Mouse (Mus musculus) adrenal gland, postnatal 10 days (tissue): ENCODE measurements around the gene Casd1. TPM values are rescaled to one million over a fixed set of nuclear protein-coding genes. Genes with fewer than 3 reads are reported as not detected.
A peak's percentile ranks its signal among the peaks of the same experiment; 100 is the strongest.

Experiments used
- DNase-seq: peaks from one replicate; pipeline ENCODE4 v3.0.0; 2021; ENCODE audit warnings: mixed read lengths
- long read RNA-seq, 2 experiments: library from polyadenylated mRNA; stranded (forward); transcript quantifications; one replicate each; pipeline ENCODE4 v2.0.0; 2021
- total RNA-seq, 2 experiments: library from RNA; stranded (reverse); gene quantifications; 2 replicates each; pipeline ENCODE4 v1.2.3; 2021

Gene Casd1
- total RNA-seq: 10 to 100 TPM; 32.7 to 34.9 TPM
- long read RNA-seq, experiment 1, transcript Casd1-201 (18 exons, 3,961 nt): major isoform, 12 of 22 reads
- long read RNA-seq, experiment 1, partial matches to known transcripts: 8 of 22 reads
- long read RNA-seq, experiment 1, other reads (novel, unspliced or antisense): 2 of 22 reads
- long read RNA-seq, experiment 2, transcript Casd1-201 (18 exons, 3,961 nt): major isoform, 10 of 14 reads
- long read RNA-seq, experiment 2, partial matches to known transcripts: 0 of 14 reads
- long read RNA-seq, experiment 2, other reads (novel, unspliced or antisense): 4 of 14 reads

DNA sequence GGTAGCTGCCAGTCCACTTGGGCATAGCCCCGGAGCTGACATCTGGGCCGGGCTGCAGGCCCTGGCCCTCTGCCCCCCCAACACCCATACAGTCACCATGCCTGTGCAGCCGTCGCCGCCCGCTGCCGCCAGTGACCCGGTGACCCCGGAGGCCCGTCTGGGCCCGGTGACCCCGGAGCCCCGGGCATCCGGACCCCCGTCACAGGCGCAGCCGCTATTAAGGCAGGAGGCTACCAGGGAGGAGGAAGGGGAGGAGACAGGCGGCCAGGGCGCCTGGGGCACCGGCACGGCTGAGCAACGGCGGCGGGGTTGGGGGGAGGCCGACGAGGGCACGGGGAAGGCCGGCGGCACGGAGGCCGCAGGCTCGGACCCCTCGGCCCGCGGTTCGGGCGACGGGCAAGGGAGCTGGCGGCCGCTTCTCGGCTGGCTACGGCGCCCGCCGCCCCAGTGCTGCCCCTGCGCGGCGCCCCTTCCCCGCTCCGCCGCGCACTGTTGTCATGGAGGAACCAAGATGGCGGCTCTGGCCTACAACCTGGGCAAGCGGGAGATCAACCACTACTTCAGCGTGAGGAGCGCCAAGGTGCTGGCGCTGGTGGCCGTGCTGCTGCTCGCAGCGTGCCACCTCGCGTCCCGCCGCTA is at the start of gene Casd1:
TSS of gene Casd1 (plus strand) at position 182 of the 639 bp plus-strand sequence.
- peak; percentile 79 for DNase-seq

DNA sequence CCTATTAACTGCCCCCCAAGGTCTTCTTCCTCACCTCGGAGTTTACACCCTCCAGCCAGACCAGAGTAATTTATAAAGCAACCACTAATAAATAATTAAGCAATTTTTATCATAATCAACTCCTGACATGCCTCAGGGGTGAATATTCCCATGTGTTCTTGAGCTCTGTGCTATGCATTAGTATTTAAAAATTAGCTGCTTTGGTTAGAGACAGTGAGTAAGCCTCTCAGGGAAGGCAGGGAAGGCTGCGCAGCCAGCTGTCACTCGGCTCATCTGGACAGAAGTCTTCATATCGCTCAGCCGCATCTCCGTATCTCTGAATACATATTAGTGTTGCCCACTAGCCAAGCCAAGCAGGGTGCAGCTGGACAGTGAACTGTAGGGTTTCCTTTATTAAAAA is 45.3 kb upstream of the Casd1 start:
- DNase-seq: no peak

GRCm38 (mm10) chr6:4557086-4557485 is 43.6 kb upstream of the Casd1 start:
- DNase-seq: no peak

GRCm38 (mm10) chr6:4557678-4558077 is 43.0 kb upstream of the Casd1 start:
- DNase-seq: peak; percentile 62

DNA sequence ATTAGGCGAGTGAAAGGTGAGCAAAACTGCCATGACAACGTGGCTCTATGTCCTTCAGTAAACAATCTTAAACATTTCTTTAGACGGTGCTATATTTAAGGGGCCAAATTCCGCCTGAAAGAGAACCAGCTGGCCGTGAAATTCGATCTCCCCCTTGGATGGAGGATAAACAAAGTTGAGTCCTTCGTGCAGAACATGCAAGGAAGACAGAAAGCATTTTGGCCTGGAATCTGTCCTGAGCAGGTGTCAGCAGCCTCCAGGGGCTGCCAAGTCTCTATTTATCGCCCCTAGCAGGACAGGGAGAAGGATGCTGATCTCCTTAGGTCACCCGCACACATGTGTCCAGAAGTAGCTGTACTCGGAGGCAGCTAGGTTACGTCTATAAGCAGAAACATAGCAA is 39.5 kb upstream of the Casd1 start:
- no peak for DNase-seq

- no peak for DNase-seq
These were observed 39.0 kb upstream of the Casd1 start for GRCm38 (mm10) chr6:4561621-4562020.

DNA sequence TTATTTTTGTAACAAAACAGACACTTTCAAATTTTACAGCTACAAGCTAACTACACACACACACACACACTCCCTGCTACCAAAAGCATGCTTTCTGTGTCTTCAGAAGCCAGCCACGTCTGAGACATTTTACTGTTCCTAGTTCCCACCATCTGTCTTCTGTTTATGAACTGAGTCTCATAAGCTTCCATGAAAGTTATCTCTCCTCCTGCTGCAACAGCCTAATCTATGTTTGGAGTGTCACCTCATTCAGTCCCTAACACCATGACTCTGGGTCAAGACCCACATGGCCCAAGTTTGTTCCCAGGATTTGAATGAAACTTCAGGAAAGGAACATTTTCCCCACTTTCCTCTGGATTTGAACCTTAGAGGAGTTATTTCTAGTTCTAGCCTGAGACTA is 38.2 kb upstream of the Casd1 start:
- DNase-seq: no peak

GRCm38 (mm10) chr6:4563477-4563876 is 37.2 kb upstream of the Casd1 start:
- DNase-seq: no peak

DNA sequence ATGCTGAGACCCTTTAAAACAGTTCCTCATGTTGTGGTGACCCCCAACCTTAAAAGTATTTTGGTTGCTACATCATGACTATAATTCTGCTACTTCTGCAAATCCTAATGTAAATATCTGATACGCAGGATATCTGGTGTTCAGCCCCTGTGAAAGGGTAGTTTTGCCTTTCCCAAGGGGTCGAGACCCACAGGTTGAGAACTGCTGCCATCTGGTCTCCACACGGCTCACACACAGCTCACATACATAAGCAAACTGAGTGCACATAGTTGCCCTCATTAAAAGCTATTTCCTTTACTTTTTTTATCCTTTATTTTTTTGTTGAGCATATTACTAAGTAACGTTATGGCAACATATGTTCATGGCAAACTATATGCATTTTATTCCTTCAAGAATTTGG is 30.2 kb upstream of the Casd1 start:
- DNase-seq: no peak

GRCm38 (mm10) chr6:4577756-4578155 is 22.9 kb upstream of the Casd1 start:
- no peak for DNase-seq

GRCm38 (mm10) chr6:4578343-4578742 is 22.3 kb upstream of the Casd1 start:
- DNase-seq: no peak

DNA sequence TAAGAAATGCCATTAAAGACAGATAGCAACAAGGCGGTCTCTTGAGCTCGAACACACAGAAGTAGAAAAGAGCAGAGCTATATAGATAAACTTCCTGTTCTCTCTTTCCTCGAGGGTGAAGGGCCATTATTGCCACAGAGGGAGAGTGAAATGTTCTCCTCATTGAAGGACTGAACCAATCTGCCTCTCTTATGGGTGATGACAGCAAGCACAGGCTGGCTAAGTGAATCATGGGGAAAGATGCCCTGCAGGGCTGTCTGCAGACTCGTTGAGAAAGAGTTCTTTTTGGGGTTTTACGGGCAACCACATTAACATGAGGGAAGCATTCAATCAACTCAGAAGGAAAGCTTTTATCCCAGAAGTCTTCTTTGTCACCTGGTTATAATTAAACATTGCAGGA is 21.0 kb upstream of the Casd1 start:
- DNase-seq: no peak

DNA sequence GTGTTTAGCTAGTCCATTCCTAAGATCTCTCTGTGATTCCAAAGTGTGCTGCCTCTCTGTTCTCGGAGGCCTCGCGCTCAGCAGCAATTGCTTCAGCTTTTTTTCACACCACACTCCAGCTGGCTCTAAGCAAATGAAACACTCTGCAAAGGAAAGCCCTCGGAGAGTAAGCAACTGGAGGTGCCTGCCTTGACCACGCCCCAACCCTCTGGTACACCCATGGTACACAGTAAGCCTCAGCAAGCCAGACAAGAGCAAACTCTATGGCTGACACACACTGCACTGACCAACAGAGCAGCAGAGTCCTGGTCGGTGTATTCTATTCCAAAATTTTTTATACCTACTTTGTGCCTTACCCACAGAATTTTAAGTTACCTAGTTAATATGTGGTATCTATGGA is 17.2 kb upstream of the Casd1 start:
- no peak for DNase-seq

DNA sequence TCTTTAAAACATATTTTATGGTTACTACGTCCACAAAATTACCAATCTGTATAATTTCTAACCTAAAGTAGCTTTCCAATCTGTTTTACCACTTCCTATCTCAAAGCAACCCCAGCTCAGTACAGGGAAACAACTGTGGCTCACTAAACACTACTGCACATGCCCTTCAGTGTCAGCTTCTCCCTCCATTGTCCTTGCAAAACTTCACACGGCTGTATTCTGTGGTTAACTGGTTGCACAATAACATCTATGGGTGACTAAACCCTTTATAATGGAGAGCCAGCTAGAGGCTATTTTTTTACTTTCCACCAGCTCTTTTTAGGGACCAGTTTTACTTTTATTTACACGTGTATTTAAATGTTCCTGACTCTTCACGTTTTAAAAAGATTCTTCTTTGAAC is 12.7 kb upstream of the Casd1 start:
- DNase-seq: no peak

DNA sequence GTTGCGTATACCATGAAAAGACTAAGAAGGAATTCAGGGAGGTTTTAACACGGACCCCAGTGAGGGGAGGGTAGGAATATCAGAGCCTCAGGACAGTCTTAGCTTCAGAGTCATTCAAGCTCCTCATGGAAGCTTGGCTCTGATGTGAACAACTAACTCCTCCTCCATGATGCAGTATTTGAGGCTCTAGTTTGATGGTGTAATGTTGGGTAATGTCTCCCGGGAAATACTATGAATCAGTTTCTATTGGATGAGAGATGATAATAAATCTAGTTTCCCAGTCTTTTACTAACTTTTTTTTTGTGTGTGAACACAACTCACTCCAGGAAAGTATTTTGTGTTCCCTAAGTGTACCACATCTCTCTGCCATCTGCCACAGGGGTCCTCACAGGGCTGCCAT is 11.9 kb upstream of the Casd1 start:
- no peak for DNase-seq

DNA sequence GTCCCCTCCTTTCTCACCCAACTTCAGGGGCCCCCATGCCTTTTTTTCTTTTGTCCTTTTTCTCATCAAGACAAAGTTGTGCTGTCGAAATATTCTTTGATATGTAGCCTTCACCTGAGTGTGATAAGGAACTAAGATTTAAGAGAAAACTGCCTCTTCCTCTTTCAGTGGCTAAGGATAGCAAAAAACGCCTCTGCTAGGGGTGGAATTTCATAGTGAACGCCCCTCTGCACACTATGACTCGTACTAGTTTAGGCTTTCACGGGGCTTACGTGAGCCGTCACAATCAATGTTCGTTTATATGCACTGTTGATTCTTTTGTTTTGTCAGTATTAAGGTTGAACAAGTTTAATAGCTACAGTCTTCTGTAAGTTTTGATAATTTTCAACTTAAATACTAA is 10.6 kb upstream of the Casd1 start:
- no peak for DNase-seq

DNA sequence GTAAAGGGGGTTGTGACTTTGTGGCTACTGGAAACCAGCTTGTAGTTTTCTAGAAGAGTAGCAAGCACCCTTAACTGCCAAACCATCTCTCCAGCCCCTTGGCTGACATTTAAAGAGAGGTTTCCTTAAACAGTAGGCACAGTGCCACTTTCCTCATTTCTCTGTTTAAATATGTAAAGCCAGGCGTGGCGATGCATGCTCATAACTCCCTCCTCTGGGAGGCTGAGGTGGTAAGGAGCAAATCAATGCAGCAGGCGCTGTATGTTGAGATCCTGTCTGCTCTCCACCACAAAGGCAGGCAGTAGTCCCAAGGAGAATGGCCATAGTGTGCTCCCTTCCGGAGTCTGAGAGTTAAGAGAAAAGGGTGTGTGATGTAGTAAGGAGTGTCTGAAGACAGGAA is 2.9 kb upstream of the Casd1 start:
- DNase-seq: no peak

DNA sequence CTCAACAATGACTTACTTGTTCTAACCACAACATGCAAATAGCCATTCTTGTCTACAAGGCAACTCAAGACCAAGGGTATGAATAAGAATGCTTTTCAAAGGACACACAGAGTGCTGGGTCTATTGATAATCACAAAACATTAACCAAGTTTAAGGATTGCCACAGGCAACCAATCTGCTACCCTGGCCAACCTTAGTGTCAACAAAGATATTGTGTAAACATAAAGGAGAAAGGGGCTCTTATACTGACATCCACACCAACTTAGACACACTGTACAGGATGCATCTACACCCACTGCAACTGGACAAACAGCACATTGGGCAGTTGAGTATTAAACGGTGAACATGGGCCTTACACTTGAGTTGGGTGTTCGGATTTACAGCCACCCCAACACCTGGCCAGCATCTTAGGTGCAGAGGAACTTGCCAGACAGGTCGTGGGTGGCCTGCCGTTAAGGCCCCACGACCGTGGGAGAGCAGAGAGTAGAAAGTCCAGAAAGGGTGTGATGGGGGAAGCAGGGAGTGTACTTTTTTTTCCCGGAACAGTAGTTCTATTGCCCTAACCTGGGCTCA is 468 bp upstream of the Casd1 start:
- no peak for DNase-seq

DNA sequence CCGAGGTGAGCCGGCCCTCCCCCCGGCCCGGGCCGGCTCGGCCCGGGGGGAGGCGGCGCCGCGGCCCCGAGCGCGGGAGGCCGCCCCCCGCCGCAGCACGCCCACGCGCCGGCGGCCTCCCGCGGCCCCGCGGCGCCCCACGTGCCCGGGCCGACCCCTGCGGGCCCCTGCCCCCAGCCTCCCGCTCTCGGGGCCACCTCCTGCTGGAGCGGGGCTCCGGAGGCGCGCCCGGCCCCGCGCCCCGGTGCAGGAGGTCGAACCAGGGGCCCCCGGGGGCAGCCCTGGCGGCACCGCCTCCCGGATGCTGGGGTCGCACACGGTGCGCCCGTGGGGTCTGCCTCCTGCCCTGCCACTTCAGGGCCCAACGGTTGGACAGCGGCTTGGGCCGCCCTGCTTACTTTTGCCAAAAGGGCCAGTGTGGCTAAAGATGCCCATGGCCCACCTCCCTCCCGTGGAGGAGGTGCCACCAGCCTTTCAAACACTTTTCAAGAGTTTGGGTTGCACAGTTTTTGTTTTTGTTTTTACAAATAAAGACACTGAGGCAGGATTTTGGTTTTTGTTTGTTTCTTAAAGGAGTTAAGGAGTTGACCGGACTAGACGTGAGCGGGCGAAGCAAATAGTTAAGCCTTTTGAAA is 775 bp downstream of the Casd1 start:
- DNase-seq: peak; percentile 58

- DNase-seq: no peak
These were observed 1.4 kb downstream of the Casd1 start for GRCm38 (mm10) chr6:4602012-4602411.

- DNase-seq: no peak
These were observed 5.8 kb downstream of the Casd1 start for GRCm38 (mm10) chr6:4606394-4606793.

GRCm38 (mm10) chr6:4610216-4610896 is 9.7 kb downstream of the Casd1 start:
- DNase-seq: no peak

- no peak for DNase-seq
These were observed 11.2 kb downstream of the Casd1 start for GRCm38 (mm10) chr6:4611853-4612252.
